Mouse (Mus musculus) testis, adult 10 weeks (tissue): ENCODE data around the gene Rapgef5. TPM values are rescaled to one million over a fixed set of nuclear protein-coding genes. Genes with fewer than 3 reads are reported as not detected.

Experiments
- polyA plus RNA-seq: library from polyadenylated mRNA; stranded (reverse); fragments of 350-450 nt; fragmentation: Illumina TruSeq; extraction: RNeasy Lipid Tissue Mini Kit (QIAGEN cat#74804); gene quantifications from one replicate; pipeline ENCODE4 v1.2.3, GENCODE M21; 2014; ENCODE audit warnings: low read depth, low replicate concordance

Rapgef5 gene
- 17.1 TPM for polyA plus RNA-seq

GRCm38 (mm10) chr12:117516179-117516578 is at the start of gene Rapgef5:
TSS of gene Rapgef5 (plus strand) at chr12:117516479.

GRCm38 (mm10) chr12:117803989-117804388 is 287.7 kb downstream of the Rapgef5 start, which contains the start of gene Cdca7l:
TSS of gene Cdca7l (plus strand) at chr12:117804289.

